Mouse (Mus musculus): ENCODE results near the gene Cdk7. TPM values are rescaled to one million over a fixed set of nuclear protein-coding genes. Genes with fewer than 3 reads are reported as not detected.

Gene Cdk7
- polyA plus RNA-seq, 1 experiment from 2014 or later = 90.7 TPM

DNA sequence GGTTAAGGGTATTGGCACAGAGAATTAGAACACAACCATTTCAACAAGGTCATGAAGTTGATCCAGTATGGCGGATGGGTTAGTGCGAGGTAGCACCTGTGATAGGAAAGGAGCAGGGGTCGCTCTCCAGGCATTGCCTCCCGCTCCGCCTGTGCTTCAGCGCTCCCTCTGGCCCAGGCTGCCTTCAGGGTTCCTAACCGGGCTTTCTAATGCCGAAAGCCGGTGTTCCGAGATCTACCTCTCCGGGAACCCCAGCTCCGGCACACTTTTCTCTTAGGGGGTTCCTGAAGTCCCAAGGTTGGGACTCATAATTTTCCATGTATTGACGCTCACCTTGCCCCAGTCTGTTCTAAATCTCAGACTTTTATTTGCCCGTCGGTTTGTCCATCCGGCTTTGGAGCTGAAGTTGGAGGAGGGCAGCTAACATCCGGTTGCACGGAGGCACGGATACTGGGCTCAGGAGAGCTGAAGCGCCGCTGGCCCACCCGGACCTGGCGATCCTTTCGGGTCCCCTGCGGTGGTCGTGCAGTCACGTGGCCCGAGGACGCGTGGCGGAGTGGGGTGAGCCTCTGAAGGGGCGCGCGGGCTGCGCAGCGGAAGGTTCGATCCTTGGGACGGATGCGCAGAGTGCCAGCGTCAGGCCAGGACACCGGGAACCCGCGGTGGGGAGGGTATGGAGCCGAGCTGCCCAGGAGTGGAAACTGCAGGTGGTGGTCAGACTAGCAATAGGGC lies 61.3 kb downstream of the Cdk7 start, which contains the start of gene Ccdc125:
Ccdc125 (plus strand) TSS at position 427 of the 732 bp plus-strand sequence.
- under 1% methylated on average over 44 of the region's 44 CpGs for WGBS
- peak; percentile 82 for ATAC-seq (ENCODE audit: low read depth)
- peaks cover 7% of the 10 kb centered on the region for H3K36me3 ChIP-seq (ENCODE audit: control insufficient read depth, insufficient read depth, low read length)

GRCm38 (mm10) chr13:100659864-100660456 lies 70.8 kb downstream of the Cdk7 start:
- Histone ChIP-seq H3K27me3 (ENCODE audit: control insufficient read depth, insufficient read depth, low read depth, low read length) (no peaks in the 10 kb centered on the region), H3K4me3 (ENCODE audit: low read length) (no peak overlapping the region), H3K4me1 (replicated peaks; ENCODE audit: control insufficient read depth, insufficient read depth, low read length) (no peaks in the 10 kb centered on the region), H3K36me3 (ENCODE audit: control insufficient read depth, insufficient read depth, low read length) (peaks cover 2% of the 10 kb centered on the region; the same call in 1 of the 2 replicates), H3K9me3 (ENCODE audit: control insufficient read depth, low read length) (no peaks in the 10 kb centered on the region), H3K27ac (ENCODE audit: low read length) (no peak overlapping the region), H3K9ac (ENCODE audit: low read length) (no peak overlapping the region), H3K4me2 (ENCODE audit: low read depth, low read length) (no peak overlapping the region)
- WGBS = 44% methylated on average over 4 of the region's 4 CpGs
- no peak for ATAC-seq (ENCODE audit: low read depth)

More for the DNA sequence above, 61.3 kb downstream of the Cdk7 start, which contains the start of gene Ccdc125:
- peak within 1 kb of the TSS; percentile 85 for H3K9ac ChIP-seq (ENCODE audit: low read length)
- peak within 1 kb of the TSS; percentile 88 for H3K27ac ChIP-seq (ENCODE audit: low read length)
- H3K4me1 ChIP-seq (replicated peaks; ENCODE audit: control insufficient read depth, insufficient read depth, low read length) = 0 out of 2 replicates have a peak, but pooled peaks cover 2% of the 10 kb centered on the region
- no peaks in the 10 kb centered on the region; the same call in 1 of the 2 replicates for H3K9me3 ChIP-seq (ENCODE audit: control insufficient read depth, low read length)
- H3K4me3 ChIP-seq (ENCODE audit: low read length) = peak within 1 kb of the TSS; percentile 70
- peak within 1 kb of the TSS; percentile 82 for H3K4me2 ChIP-seq (ENCODE audit: low read depth, low read length)
- no peaks in the 10 kb centered on the region for H3K27me3 ChIP-seq (ENCODE audit: control insufficient read depth, insufficient read depth, low read depth, low read length)

GRCm38 (mm10) chr13:100658091-100658490 lies 72.6 kb downstream of the Cdk7 start:
- Histone ChIP-seq H3K27ac (ENCODE audit: low read length) (no peak overlapping the region), H3K4me2 (ENCODE audit: low read depth, low read length) (no peak overlapping the region), H3K9ac (ENCODE audit: low read length) (no peak overlapping the region), H3K4me3 (ENCODE audit: low read length) (no peak overlapping the region), H3K27me3 (ENCODE audit: control insufficient read depth, insufficient read depth, low read depth, low read length) (no peaks in the 10 kb centered on the region), H3K4me1 (replicated peaks; ENCODE audit: control insufficient read depth, insufficient read depth, low read length) (no peaks in the 10 kb centered on the region), H3K36me3 (ENCODE audit: control insufficient read depth, insufficient read depth, low read length) (peaks cover 2% of the 10 kb centered on the region; the same call in 1 of the 2 replicates), H3K9me3 (ENCODE audit: control insufficient read depth, low read length) (no peaks in the 10 kb centered on the region)
- 89% methylated on average over 5 of the region's 5 CpGs for WGBS
- no peak for ATAC-seq (ENCODE audit: low read depth)

Other genes with a start within 250 kb of the Cdk7 start
- 68.5 and 73.5 TPM in 2 replicates for gene Gtf2h2, start 238.4 kb downstream of the Cdk7 start, polyA plus RNA-seq (2015; fragmentation: Nextera tagmentation; extraction: Ambion mirVana)
- gene Ocln, start 178.2 kb downstream of the Cdk7 start, polyA plus RNA-seq (2015; fragmentation: Nextera tagmentation; extraction: Ambion mirVana) = 38.5 and 38.8 TPM in 2 replicates
- gene Marveld2, start 114.0 kb downstream of the Cdk7 start, polyA plus RNA-seq (2015; fragmentation: Nextera tagmentation; extraction: Ambion mirVana) = 12.0 TPM in 2 replicates
- 257 TPM in 2 replicates for gene Ak6, start 80.0 kb downstream of the Cdk7 start, polyA plus RNA-seq (2015; fragmentation: Nextera tagmentation; extraction: Ambion mirVana)
- 21.4 and 22.4 TPM in 2 replicates for gene Rad17, start 79.9 kb downstream of the Cdk7 start, polyA plus RNA-seq (2015; fragmentation: Nextera tagmentation; extraction: Ambion mirVana)
- 13.6 and 17.4 TPM in 2 replicates for gene Taf9, start 79.4 kb downstream of the Cdk7 start, polyA plus RNA-seq (2015; fragmentation: Nextera tagmentation; extraction: Ambion mirVana)
- 11.3 and 12.8 TPM in 2 replicates for gene Ccdc125, start 61.2 kb downstream of the Cdk7 start, polyA plus RNA-seq (2015; fragmentation: Nextera tagmentation; extraction: Ambion mirVana)
- 152 and 163 TPM in 2 replicates for gene Mrps36, start 13.7 kb upstream of the Cdk7 start, polyA plus RNA-seq (2015; fragmentation: Nextera tagmentation; extraction: Ambion mirVana)
- gene Cenph, start 45.0 kb upstream of the Cdk7 start, polyA plus RNA-seq (2015; fragmentation: Nextera tagmentation; extraction: Ambion mirVana) = 31.1 and 35.1 TPM in 2 replicates
- 271 and 277 TPM in 2 replicates for gene Ccnb1, start 55.6 kb upstream of the Cdk7 start, polyA plus RNA-seq (2015; fragmentation: Nextera tagmentation; extraction: Ambion mirVana)
- gene Slc30a5, start 102.5 kb upstream of the Cdk7 start, polyA plus RNA-seq (2015; fragmentation: Nextera tagmentation; extraction: Ambion mirVana) = 46.2 and 48.4 TPM in 2 replicates